Mouse (Mus musculus) monocyte, adult 2 months (primary cell): ENCODE measurements around the gene Fcho2.
"Not testable (repeated sequence)": the region's sequence is repeated elsewhere in the genome, so short reads cannot be mapped to it uniquely, and the experiment has no call there.

Experiments
- DNase-seq, 2 experiments: peaks; one replicate each; pipeline ENCODE4 v3.0.0; 2022; ENCODE audit warnings: low spot score in 2 of 2, low read depth in 1 of 2

Gene Fcho2

DNA sequence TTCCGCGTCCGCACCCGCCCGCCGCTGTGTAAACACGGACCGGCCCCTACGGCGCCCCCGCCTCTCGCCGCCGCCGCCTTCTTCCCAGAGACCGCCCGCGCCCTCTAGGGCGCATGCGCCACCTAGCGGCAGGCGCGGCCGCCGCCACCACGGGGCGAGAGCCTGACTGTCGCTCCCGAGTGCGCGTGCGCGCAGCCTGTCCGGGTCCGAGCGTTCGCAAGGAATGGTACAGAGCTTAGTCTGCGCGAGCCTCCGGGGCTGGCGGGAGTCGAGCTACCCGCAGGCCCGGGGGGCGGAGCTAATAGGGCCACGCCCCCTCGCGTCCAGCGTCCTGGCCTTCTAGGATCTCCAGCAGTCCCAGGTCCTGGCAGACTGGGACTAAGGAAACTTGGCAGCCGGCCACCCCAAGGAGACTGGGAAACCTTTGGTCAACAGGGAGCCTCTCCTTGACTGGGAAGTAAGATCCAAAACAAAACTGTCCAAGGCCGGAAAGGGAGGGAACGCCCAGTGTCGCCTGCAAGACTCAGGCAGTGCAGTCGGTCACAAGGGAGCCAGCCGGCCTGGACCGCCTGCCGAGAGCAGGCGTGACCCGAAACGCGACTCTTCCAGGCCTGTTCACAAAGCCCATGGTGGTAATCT lies at the start of gene Fcho2:
Gene Fcho2 (minus strand): TSS at position 303 of the 639 bp plus-strand sequence.
- peak; percentile 93 to 95 for DNase-seq

DNA sequence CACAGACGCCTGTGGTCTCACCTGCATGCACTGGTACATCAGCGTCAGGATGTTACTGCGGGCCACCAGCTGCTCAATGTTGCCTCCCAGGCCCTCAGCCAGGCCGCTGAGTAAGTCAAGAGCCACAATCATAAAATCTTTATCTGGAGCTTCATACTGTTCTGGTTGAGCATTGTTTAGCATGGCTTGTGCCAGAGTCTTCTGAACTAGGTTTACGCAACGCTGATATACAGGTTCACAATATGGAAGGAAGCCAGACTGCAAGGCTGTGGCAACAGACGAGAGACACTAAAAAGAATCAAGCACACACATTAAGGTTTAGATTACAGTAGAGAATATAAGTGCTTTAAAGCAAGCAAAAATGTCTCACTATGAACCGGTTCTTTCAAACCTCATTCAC lies 40.0 kb upstream of the Fcho2 start:
- no peak for DNase-seq

DNA sequence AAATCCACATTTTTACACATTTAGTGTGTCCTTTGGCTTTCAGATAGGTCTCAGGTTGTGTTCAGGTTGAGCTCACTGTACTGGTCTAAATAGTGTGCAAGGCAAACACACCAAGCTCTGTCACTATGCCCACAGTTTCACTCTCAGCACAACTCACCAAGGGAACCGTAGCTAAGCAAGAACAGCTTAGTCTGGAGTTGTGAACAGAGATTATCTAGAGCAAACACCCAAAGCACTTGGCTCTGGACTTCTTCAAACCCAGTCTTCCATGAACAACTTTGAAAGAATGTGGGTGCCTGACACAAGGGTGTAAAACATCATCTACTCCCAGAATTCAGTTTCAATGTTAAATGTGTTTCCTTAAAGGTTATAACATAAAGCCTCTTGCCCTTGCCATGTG lies 30.5 kb upstream of the Fcho2 start:
- no peak for DNase-seq

DNA sequence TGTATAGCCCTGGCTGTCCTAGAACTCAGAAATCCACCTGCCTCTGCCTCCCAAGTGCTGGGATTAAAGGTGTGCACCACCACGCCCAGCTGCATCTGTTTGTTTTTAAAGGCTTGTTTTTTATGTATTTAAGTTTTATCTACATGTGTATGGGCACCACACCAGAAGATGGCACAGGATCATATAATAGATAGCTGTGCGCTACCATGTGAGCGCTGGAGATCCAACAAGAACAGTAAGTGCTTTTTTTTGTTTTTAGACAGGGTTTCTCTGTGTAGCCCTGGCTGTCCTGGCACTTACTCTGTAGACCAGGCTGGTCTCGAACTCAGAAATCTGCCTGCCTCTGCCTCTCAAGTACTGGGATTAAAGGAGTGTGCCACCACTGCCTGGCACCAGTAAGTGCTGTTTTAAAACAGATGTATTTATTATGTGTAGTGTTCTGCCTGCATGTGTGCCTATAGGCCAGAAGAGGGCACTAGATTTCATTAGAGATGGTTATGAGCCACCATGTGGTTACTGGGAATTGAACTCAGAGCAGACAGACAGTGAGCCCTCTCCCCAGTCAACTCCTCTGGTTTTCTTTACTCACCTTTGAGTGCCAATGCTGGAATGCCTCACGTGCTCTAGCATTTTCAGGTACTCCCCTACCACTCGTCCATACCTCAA lies 21.3 kb upstream of the Fcho2 start:
- no peak for DNase-seq

DNA sequence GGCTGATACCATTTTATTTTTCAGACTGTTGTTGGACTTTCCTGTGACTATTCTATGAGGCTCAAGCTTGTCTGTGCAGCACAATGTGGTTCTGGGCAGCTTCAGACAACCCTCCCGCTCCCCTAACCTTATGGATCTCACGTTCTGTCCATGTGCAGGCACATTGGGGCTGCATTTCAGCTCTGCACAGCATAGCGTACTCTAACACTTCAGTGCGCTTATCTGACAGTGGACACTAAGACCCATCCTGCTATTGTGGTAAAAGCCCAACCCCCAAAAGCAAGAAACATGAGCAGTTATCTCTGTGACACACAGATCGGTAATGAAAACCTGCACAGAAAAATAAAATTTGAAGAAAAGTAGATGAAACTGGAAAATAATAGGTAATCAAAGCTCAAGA lies 20.5 kb upstream of the Fcho2 start:
- no peak for DNase-seq

DNA sequence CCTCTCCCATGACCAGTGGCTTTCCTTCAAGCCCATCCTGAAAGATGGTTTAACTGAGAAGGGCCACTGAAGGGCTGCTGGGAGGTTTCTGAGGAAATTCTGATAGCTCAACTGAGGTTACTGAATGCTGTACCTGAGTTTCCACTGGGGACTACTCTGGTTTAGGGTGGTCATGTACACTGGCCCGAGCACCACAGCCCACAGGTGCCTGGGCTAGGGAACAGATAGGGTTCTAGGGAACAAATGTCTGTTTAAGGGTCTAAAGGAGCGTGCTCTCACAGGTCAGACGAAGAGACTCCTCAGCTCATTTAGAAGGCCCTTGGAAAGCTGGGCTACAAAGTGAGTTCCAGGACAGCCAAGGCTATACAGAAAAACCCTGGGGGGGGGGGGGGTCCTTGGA lies 19.5 kb upstream of the Fcho2 start:
- no peak for DNase-seq

DNA sequence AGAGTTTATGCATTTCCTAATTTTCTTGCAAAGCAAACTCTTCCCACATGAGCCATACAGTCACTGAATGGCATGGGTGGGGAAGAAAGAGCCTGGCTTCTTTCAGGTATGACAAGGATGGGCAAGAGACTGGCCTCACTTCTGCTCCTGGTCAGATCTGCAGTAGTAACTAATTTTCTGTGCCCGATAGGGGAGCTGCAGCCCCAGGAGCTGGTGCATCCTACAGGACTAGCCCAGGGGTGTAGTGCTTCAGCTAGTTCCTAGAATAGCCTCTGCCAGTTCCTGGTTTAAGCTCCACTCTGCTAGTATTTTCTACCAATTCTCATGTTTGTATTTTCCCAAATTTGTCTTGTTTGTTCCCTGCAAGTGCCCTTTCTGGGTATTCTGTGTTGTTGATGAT lies 18.9 kb upstream of the Fcho2 start:
- DNase-seq, result no peak

DNA sequence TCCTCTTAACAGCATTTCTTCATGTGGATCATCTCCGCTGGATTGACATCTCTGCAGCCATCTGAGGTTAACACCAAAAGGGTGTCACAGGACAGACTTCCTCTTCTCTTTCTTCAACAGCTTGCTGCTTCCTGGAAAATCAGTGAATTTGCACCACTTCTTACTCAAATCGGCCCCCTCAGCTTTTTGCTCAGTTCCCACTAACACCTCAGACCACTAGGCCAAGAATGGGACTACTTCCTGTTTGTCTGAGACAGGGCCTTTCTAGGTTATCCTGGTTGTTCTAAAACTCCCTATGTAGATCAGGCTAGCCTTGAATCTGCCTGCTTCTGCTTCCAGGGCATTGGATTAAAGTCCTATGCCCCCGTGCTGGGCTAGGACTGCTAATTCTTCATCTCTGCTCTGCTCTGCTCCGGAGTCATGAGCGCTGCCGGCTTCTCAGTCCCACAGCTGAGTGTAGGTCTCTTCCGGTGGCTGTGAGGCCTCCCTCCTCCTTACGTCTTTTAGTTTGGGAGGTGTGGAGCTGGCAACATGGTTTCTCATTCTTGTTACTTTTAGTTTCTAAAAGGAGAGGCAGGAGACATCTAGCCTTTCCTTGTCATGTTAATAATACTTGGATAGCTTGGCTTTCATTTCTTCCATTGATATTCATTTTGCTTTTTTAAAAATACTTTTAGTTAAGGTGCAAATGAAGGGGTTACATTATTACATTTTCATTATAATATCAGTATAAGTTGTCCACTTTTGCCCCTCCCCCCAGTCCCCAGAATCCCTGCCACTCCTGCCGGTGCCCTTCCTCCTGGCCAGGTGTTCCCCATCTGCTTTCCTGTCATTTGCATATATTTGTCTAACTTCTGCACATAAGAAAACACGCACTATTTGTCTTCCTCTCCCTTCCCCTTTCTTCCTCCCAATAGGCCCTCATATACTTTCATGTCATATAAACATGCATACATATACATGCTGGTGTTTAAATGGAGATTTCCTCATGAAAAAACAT lies 17.5 kb upstream of the Fcho2 start:
- DNase-seq, result peak; percentile 34 to 35

DNA sequence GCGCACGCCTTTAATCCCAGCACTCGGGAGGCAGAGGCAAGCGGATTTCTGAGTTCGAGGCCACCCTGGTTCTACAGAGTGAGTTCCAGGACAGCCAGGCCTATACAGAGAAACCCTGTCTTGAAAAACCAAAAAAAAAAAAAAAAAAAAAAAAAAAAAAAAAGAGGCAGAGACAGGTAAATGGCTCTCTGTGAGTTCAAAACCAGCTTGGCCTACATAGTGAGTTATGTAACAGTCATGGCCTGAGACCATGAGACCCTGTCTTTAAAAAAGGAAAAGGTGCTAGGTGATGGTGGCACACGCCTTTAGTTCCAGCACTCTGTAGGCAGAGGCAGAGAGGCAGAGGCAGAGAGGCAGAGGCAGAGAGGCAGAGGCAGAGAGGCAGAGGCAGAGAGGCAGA lies 13.8 kb upstream of the Fcho2 start:
- not testable (repeated sequence) for DNase-seq

DNA sequence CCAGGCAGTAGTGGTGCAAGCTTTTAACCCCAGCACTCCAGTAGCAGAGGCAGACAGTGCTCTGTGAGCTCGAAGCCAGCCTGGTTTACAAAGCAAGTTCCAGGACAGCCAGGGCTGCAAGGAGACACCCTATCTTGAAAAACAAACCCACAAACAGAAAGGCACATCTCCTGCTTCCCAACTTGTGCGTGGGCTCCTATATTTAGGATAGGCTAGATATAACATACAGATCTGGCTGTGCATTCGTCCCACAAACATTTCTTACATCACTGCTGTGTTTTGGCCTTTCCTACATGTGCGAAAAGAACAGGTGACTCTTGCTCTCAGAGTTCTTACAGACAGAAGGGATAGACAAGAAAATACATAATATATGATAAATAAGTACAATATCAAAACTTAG lies 10.3 kb upstream of the Fcho2 start:
- DNase-seq, result no peak

DNA sequence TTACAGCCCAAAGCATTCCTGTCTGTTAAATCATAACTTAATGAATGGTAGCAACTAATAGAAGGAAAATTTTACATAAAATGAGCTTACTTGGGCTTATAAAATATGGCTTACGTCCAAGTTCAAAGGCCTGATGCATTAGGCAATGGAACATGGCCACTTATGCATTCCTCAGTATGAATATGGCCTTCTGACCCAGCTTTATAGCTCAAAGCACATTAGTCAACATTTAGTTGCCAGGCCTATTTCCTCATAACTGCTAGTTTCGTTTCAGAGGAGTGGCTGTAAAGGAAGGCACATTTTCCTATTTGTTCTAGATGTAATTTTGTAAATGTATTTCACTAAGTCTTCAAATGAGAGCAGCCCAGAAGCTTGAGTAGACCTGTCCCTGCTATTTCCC lies 3.8 kb upstream of the Fcho2 start:
- no peak for DNase-seq

DNA sequence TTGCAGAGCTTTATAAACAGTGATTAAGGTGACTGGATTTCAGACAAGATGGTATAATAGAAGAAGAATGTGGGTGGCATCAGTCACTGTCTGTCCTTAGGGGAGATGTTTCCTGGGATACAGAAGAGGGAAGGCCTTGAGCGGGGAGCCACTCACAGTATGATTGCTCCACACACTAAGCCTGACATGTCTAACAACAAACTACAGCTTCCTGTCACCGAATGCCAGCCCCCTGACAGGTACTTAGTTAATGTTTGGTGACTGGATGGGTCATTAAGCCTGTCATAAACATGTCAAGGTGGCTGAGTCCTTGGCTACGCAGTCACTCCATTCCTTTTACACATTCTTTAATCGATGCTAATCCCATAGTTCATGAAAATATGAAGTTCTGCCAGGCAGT lies 3.0 kb upstream of the Fcho2 start:
- DNase-seq, result no peak

DNA sequence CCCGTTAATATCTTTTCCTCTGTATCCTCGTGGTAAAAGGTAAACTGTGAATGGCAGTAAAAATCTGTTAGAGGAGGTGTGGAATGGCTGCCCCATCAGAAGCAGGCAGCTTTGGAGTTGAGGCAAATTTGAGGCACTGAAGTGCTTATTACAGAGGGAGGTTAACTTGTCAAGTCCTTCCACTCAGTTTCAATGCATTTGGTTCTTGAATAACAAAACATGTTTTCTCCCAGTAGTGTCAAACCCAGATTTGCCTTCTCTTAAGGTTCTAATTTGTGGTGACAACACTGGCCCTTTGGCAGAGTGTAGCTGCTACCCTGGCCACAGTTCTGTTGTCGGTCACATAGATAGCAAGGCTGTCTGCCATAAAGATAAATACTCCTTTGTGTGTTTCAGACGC lies 2.5 kb upstream of the Fcho2 start:
- DNase-seq, result no peak

DNA sequence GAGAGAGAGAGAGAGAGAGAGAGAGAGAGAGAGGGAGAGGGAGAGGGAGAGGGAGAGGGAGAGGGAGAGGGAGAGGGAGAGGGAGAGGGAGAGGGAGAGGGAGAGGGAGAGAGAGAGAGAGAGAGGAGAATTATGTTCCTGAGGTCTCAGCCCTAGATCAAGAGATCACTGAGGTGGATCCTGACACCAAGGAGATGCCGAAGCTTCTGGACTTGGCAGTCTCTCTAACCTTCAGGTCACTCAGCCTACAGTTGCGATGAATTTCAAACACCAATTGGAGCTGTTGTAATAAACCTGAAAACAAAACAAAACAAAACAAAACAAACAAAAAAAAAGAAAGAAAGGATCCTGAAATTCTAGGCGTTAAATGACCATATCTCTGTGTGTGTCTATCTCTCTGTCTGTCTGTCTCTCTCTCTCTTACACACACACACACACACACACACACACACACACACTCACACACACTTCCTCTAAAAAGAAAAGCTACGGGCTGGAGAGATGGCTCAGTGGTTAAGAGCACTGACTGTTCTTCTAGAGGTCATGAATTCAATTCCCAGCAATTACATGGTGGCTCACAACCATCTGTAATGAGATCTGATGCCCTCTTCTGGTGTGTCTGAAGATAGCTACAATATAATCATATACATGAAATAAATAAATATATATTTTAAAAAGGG lies 1.9 kb upstream of the Fcho2 start:
- not testable (repeated sequence) for DNase-seq

DNA sequence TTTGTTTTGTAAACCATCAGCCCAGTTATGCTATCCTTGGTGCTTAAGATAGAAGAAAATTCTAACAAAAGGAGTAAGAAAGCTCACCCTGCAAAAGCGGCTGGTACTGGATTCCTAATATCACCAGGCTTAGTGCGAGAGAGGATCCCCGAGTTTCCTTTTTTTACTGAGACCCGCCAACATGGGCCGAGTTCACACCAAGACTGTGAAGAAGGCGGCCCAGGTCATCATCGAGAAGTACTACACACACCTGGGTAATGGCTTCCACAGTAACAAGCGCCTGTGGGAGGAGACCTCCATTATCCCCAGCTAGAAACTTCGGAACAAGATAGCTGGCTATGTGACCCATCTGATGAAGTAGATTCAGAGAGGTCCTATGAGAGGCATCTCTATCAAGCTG lies 1.3 kb upstream of the Fcho2 start:
- DNase-seq, result no peak

DNA sequence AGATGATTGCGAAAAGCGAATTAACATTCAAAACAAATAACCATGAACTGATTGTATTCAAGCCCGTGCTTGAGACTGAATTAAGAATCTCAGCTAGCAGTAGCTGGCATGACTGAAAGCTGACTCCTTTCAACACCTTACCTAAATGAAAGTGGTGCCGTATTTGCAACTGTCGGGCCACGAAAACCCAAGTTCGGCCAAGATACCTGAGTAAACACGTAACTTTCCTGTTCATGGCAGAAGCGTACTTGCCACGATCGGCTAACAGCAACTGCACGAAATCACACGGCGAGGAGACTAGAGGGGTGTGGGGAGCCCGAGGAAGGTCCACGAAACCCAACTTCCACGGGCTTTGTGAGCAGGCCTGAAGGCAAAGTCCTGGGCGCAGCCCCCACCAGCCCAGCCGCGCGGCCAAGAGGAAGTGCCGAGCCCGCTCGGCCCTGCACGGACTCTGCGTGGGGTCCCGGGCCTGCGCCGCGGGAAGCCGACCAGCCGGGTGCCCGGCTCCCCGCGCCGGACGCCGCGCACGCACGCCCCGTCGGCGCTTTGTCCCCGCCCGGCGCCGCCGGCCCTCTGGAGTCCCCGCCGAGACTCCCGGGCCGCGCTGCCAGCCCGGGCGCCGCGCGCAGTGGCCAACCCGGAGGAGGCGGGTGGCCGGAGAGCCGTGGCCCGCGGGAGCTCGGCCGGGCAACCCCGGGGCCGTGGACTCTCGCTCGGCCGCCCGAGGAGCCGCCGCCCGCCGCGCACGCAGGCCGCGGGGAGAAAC lies 791 bp downstream of the Fcho2 start:
- DNase-seq, result peak in 1 of 2 experiments; percentile 30

DNA sequence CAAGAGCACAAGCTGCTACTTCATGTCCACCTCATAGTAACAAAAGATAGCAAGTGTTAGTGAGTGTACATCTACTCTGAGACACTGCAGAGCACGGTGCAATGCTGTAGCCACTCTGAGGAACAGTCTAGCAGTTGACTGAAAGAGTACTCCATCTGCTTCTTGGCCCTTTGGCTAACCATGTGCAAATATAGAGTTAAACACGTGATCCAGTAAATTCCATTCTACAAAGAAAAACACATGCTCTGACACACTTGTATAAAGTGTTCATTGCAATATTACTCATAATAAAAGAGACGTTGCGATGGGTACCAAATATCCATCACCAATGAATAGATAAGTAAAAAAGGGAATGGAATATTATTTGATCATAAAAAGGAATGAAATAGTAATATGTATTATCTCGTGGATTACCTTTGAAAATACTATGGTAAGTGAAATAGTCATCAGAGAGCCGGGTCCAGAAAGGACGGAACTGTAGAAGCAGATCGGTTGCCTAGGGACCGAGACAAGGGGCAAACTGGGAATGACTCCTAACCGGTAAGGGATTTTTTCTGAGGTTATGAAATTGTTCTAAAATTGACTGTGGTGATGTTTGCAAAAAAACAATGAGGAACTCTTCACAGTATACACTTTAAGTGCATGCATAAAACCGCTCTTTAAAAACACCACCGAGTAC lies 1.5 kb downstream of the Fcho2 start:
- no peak for DNase-seq

DNA sequence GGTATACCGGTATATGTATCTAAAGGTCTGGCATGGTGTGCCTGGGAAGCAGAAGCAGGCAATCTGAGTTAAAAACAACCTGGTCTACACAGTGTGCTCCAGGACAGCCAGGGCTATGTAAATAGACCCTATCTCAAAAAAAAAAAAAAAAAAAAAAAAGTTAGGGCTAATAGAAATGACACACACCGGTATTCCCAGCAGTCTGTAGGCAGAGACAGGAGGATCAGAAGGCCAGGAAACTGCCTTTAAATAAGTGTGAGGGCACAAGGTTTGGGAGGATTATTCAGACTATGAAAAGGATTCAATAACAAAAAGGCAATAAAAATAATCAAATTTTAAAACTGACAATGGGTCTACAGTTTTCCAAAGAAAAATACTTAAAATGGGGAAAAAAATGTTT lies 2.1 kb downstream of the Fcho2 start:
- no peak for DNase-seq

DNA sequence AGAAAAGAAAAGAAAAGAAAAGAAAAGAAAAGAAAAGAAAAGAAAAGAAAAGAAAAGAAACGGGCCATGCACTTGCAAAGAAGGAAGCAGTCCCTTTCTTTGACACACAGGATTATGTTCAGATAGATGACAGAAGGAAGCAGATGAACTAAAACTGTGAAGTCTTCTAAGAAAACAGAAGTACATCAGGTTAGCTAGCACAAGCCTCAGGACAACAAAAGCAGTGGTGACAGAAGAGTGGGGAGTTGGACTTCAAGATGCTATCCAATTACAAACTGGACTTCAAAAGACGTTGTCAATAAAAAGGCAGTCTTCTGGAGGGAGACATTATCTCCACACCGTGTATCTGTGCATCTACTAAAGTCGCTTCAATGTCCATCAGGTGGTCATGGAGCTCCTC lies 3.0 kb downstream of the Fcho2 start:
- no peak for DNase-seq

DNA sequence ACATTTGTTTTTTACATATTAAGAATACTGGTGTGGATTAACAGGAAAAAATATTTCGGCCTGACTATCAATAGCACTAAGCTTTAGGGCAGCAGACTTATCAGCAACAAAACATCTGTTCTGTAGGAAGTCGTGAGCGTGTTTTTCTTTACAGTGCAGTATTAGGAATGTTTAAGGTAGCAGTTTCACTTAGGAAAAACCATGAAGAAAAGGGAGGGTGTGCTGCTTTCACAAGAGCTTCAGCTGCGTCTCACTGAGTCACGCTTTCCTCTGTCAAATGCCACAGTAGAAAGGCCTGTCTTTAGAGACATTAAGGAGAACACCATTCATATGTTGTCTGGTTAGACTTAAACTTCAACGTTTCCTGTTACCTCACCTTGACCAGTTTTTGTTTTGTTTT lies 5.1 kb downstream of the Fcho2 start:
- no peak for DNase-seq
